ENCODE assay signal across 8 mouse cellular contexts in genomic region chr17:7740988-7741387, GRCm38 (mm10).
DNase-seq lines count a peak whose midpoint lies in the region; ATAC-seq and TF ChIP-seq lines count a peak whose summit lies in the region.

No protein-coding gene starts in this region.

- no peaks in the 10 kb centered on the region for H3K9me3 ChIP-seq in hindbrain, embryonic 11.5 days (ENCODE audit: control insufficient read depth, low read length)
- no peaks in the 10 kb centered on the region for H3K9me3 ChIP-seq in hindbrain, embryonic 13.5 days
- no peaks in the 10 kb centered on the region for H3K9me3 ChIP-seq in liver, embryonic 11.5 days (ENCODE audit: control insufficient read depth, low read length)
- no peaks in the 10 kb centered on the region for H3K9me3 ChIP-seq in intestine, embryonic 15.5 days

- DNase-seq in hindbrain, embryonic 11.5 days (ENCODE audit: low spot score), result peak; percentile 77
- peak; percentile 54 for DNase-seq in ES-CJ7 (ENCODE audit: low read depth, low spot score)
- peak; percentile 50 for DNase-seq in brain, embryonic 14.5 days (ENCODE audit: low read depth)
- DNase-seq in liver, embryonic 11.5 days (ENCODE audit: low spot score), result peak; percentile 41
- no peak for DNase-seq in cerebellum, adult 18-20 months
- no peak for DNase-seq in layer of hippocampus, postnatal 36 days

- 37% methylated on average over 2 of the region's 2 CpGs for WGBS in hindbrain, embryonic 11.5 days
- 29% methylated on average over 2 of the region's 2 CpGs for WGBS in hindbrain, embryonic 13.5 days
- WGBS in liver, embryonic 11.5 days, result 23% methylated on average over 2 of the region's 2 CpGs
- 15% methylated on average over 2 of the region's 2 CpGs for WGBS in intestine, embryonic 15.5 days

- H3K27me3 ChIP-seq in hindbrain, embryonic 11.5 days (ENCODE audit: control insufficient read depth, insufficient read depth, low read length), result no peaks in the 10 kb centered on the region
- H3K27me3 ChIP-seq in hindbrain, embryonic 13.5 days, result no peaks in the 10 kb centered on the region
- no peaks in the 10 kb centered on the region for H3K27me3 ChIP-seq in liver, embryonic 11.5 days (replicated peaks; ENCODE audit: control insufficient read depth, insufficient read depth, low read length)
- no peaks in the 10 kb centered on the region for H3K27me3 ChIP-seq in intestine, embryonic 15.5 days (replicated peaks)

- H3K4me2 ChIP-seq in hindbrain, embryonic 11.5 days (replicated peaks; ENCODE audit: low read depth, low read length), result no peak overlapping the region
- no peak overlapping the region for H3K4me2 ChIP-seq in hindbrain, embryonic 13.5 days
- no peak overlapping the region for H3K4me2 ChIP-seq in liver, embryonic 11.5 days
- no peak overlapping the region for H3K4me2 ChIP-seq in intestine, embryonic 15.5 days (replicated peaks)

- no peak for TF ChIP-seq CTCF in brain, embryonic 14.5 days (IDR thresholded peaks at IDR 0.05; ENCODE audit: borderline replicate concordance, extremely low read depth, insufficient read depth, insufficient read length)

- no peaks in the 10 kb centered on the region for H3K4me1 ChIP-seq in hindbrain, embryonic 11.5 days (replicated peaks; ENCODE audit: control insufficient read depth, insufficient read depth, low read length)
- no peaks in the 10 kb centered on the region for H3K4me1 ChIP-seq in hindbrain, embryonic 13.5 days (replicated peaks)
- no peaks in the 10 kb centered on the region for H3K4me1 ChIP-seq in liver, embryonic 11.5 days (replicated peaks; ENCODE audit: control insufficient read depth, insufficient read depth, low read length)
- H3K4me1 ChIP-seq in intestine, embryonic 15.5 days (replicated peaks), result no peaks in the 10 kb centered on the region

- no peaks in the 10 kb centered on the region for H3K36me3 ChIP-seq in hindbrain, embryonic 11.5 days (ENCODE audit: control insufficient read depth, insufficient read depth, low read length)
- H3K36me3 ChIP-seq in hindbrain, embryonic 13.5 days, result no peaks in the 10 kb centered on the region
- no peaks in the 10 kb centered on the region for H3K36me3 ChIP-seq in liver, embryonic 11.5 days (ENCODE audit: control insufficient read depth, insufficient read depth, low read length)
- no peaks in the 10 kb centered on the region for H3K36me3 ChIP-seq in intestine, embryonic 15.5 days

- no peak overlapping the region for H3K27ac ChIP-seq in hindbrain, embryonic 11.5 days (ENCODE audit: low read depth, low read length)
- no peak overlapping the region for H3K27ac ChIP-seq in hindbrain, embryonic 13.5 days
- no peak overlapping the region for H3K27ac ChIP-seq in liver, embryonic 11.5 days (ENCODE audit: low read depth, low read length)
- no peak overlapping the region for H3K27ac ChIP-seq in intestine, embryonic 15.5 days

- H3K4me3 ChIP-seq in hindbrain, embryonic 11.5 days (ENCODE audit: low read depth, low read length), result no peak overlapping the region
- no peak overlapping the region for H3K4me3 ChIP-seq in hindbrain, embryonic 13.5 days
- no peak overlapping the region for H3K4me3 ChIP-seq in liver, embryonic 11.5 days (ENCODE audit: low read depth, low read length)
- H3K4me3 ChIP-seq in intestine, embryonic 15.5 days (replicated peaks), result no peak overlapping the region

- H3K9ac ChIP-seq in hindbrain, embryonic 11.5 days (ENCODE audit: low read depth, low read length), result no peak overlapping the region
- no peak overlapping the region for H3K9ac ChIP-seq in hindbrain, embryonic 13.5 days
- H3K9ac ChIP-seq in liver, embryonic 11.5 days (ENCODE audit: low read depth, low read length), result no peak overlapping the region
- no peak overlapping the region for H3K9ac ChIP-seq in intestine, embryonic 15.5 days

- no peak for ATAC-seq in hindbrain, embryonic 11.5 days (ENCODE audit: low FRiP score)
- no peak for ATAC-seq in hindbrain, embryonic 13.5 days (ENCODE audit: low FRiP score)
- no peak for ATAC-seq in liver, embryonic 11.5 days (replicated peaks; ENCODE audit: low FRiP score)
- ATAC-seq in intestine, embryonic 15.5 days, result no peak

- TF ChIP-seq POLR2A in brain, embryonic 14.5 days (IDR thresholded peaks at IDR 0.05; ENCODE audit: borderline replicate concordance, extremely low read depth, insufficient read depth, insufficient read length, poor library complexity, severe bottlenecking), result no peak

Comparison
In these comparisons a context has a peak if more than half of its experiments do, and no peak if none do; other contexts are left out.
1. DNase-seq: peak in hindbrain, embryonic 11.5 days (single experiment), ES-CJ7 (single experiment), brain, embryonic 14.5 days (single experiment) and liver, embryonic 11.5 days (single experiment); none in cerebellum, adult 18-20 months (0 of 2) and layer of hippocampus, postnatal 36 days (0 of 2).